Mouse (Mus musculus): Measurements from ENCODE around the gene Znrf2. TPM values are rescaled to one million over a fixed set of nuclear protein-coding genes. Genes with fewer than 3 reads are reported as not detected.
"Not testable (repeated sequence)": the region's sequence is repeated elsewhere in the genome, so short reads cannot be mapped to it uniquely, and the experiment has no call there.

The Znrf2 gene
- polyA plus RNA-seq, 1 experiment from 2014 or later, result 19.5 TPM

- H3K27ac ChIP-seq (ENCODE audit: low read length), result peak overlapping the region; percentile 97
- H3K9ac ChIP-seq (replicated peaks; ENCODE audit: low read depth, low read length), result peak overlapping the region; percentile 89
- H3K36me3 ChIP-seq (ENCODE audit: control insufficient read depth, insufficient read depth), result no peaks in the 10 kb centered on the region
- peak overlapping the region; percentile 64 for H3K4me2 ChIP-seq (ENCODE audit: low read length)
- under 1% methylated on average over 29 of the region's 39 CpGs for WGBS
- no peaks in the 10 kb centered on the region for H3K27me3 ChIP-seq (replicated peaks; ENCODE audit: control insufficient read depth, insufficient read depth, low read length)
- peak overlapping the region; percentile 88 for H3K4me3 ChIP-seq (replicated peaks; ENCODE audit: low read length)
- peaks cover 30% of the 10 kb centered on the region for H3K4me1 ChIP-seq (replicated peaks; ENCODE audit: control insufficient read depth, insufficient read depth, low read length)
- peak; percentile 11 for ATAC-seq
- H3K9me3 ChIP-seq (ENCODE audit: control insufficient read depth, low read length), result no peaks in the 10 kb centered on the region
Observed at GRCm38 (mm10) chr6:54817266-54817767, 601 bp downstream of the Znrf2 start.

GRCm38 (mm10) chr6:54818389-54818788 is 1.7 kb downstream of the Znrf2 start:
- Histone ChIP-seq H3K4me3 (replicated peaks; ENCODE audit: low read length) (peak overlapping the region; percentile 88), H3K27ac (ENCODE audit: low read length) (no peak overlapping the region), H3K4me2 (ENCODE audit: low read length) (peak overlapping the region; percentile 64), H3K27me3 (replicated peaks; ENCODE audit: control insufficient read depth, insufficient read depth, low read length) (no peaks in the 10 kb centered on the region), H3K4me1 (replicated peaks; ENCODE audit: control insufficient read depth, insufficient read depth, low read length) (peaks cover 25% of the 10 kb centered on the region), H3K9ac (replicated peaks; ENCODE audit: low read depth, low read length) (peak overlapping the region; percentile 89; the same call in 1 of the 2 replicates), H3K36me3 (ENCODE audit: control insufficient read depth, insufficient read depth) (no peaks in the 10 kb centered on the region), H3K9me3 (ENCODE audit: control insufficient read depth, low read length) (no peaks in the 10 kb centered on the region)
- no peak for ATAC-seq
- 55% methylated on average over 2 of the region's 2 CpGs for WGBS

GRCm38 (mm10) chr6:54819272-54819671 is 2.6 kb downstream of the Znrf2 start:
- H3K4me2 ChIP-seq (ENCODE audit: low read length), result peak overlapping the region; percentile 53
- H3K9me3 ChIP-seq (ENCODE audit: control insufficient read depth, low read length), result no peaks in the 10 kb centered on the region
- H3K36me3 ChIP-seq (ENCODE audit: control insufficient read depth, insufficient read depth), result no peaks in the 10 kb centered on the region
- H3K4me1 ChIP-seq (replicated peaks; ENCODE audit: control insufficient read depth, insufficient read depth, low read length), result peaks cover 25% of the 10 kb centered on the region
- H3K27ac ChIP-seq (ENCODE audit: low read length), result no peak overlapping the region
- H3K4me3 ChIP-seq (replicated peaks; ENCODE audit: low read length), result peak overlapping the region; percentile 30
- no peaks in the 10 kb centered on the region for H3K27me3 ChIP-seq (replicated peaks; ENCODE audit: control insufficient read depth, insufficient read depth, low read length)
- ATAC-seq, result no peak
- WGBS, result 36% methylated on average over 4 of the region's 4 CpGs
- H3K9ac ChIP-seq (replicated peaks; ENCODE audit: low read depth, low read length), result no peak overlapping the region

GRCm38 (mm10) chr6:54819746-54820145 is 3.0 kb downstream of the Znrf2 start:
- WGBS, result 35% methylated on average over 3 of the region's 3 CpGs
- H3K4me1 ChIP-seq (replicated peaks; ENCODE audit: control insufficient read depth, insufficient read depth, low read length), result peaks cover 25% of the 10 kb centered on the region
- H3K27ac ChIP-seq (ENCODE audit: low read length), result no peak overlapping the region
- no peaks in the 10 kb centered on the region for H3K36me3 ChIP-seq (ENCODE audit: control insufficient read depth, insufficient read depth)
- H3K27me3 ChIP-seq (replicated peaks; ENCODE audit: control insufficient read depth, insufficient read depth, low read length), result no peaks in the 10 kb centered on the region
- peak overlapping the region; percentile 28 for H3K4me3 ChIP-seq (replicated peaks; ENCODE audit: low read length)
- no peak for ATAC-seq
- no peaks in the 10 kb centered on the region for H3K9me3 ChIP-seq (ENCODE audit: control insufficient read depth, low read length)
- peak overlapping the region; percentile 52 for H3K4me2 ChIP-seq (ENCODE audit: low read length)
- 0 out of 2 replicates have a peak overlapping the region, but pooled peaks have one; percentile 19 for H3K9ac ChIP-seq (replicated peaks; ENCODE audit: low read depth, low read length)

- H3K4me1 ChIP-seq (replicated peaks; ENCODE audit: control insufficient read depth, insufficient read depth, low read length), result peaks cover 19% of the 10 kb centered on the region
- no peak overlapping the region for H3K27ac ChIP-seq (ENCODE audit: low read length)
- WGBS, result 91% methylated on average over 4 of the region's 4 CpGs
- no peaks in the 10 kb centered on the region for H3K36me3 ChIP-seq (ENCODE audit: control insufficient read depth, insufficient read depth)
- no peak overlapping the region for H3K4me3 ChIP-seq (replicated peaks; ENCODE audit: low read length)
- no peak for ATAC-seq
- H3K27me3 ChIP-seq (replicated peaks; ENCODE audit: control insufficient read depth, insufficient read depth, low read length), result no peaks in the 10 kb centered on the region
- H3K9ac ChIP-seq (replicated peaks; ENCODE audit: low read depth, low read length), result no peak overlapping the region
- H3K9me3 ChIP-seq (ENCODE audit: control insufficient read depth, low read length), result no peaks in the 10 kb centered on the region
- no peak overlapping the region for H3K4me2 ChIP-seq (ENCODE audit: low read length)
Observed at GRCm38 (mm10) chr6:54822348-54822747, 5.6 kb downstream of the Znrf2 start.

DNA sequence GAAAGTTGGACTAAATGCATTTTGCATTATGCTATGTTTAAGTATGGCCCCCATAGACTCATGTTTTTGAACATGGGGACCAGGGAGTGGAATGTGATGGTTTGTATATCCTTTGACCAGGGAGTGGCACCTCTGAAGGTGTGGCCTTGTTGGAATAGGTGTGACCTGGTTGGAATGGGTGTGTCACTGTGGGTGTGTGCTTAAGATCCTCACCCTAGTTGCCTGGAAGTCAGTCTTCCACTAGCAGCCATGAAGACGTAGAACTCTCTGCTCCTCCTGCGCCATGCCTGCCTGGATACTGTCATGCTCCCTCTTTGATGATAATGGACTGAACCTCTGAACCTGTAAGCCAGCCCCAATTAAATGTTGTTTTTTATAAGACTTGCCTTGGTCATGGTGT is 7.8 kb downstream of the Znrf2 start:
- not testable (repeated sequence) for H3K9ac ChIP-seq (replicated peaks; ENCODE audit: low read depth, low read length); H3K27me3 ChIP-seq (replicated peaks; ENCODE audit: control insufficient read depth, insufficient read depth, low read length); H3K36me3 ChIP-seq (ENCODE audit: control insufficient read depth, insufficient read depth); ATAC-seq; H3K4me2 ChIP-seq (ENCODE audit: low read length); H3K27ac ChIP-seq (ENCODE audit: low read length); H3K9me3 ChIP-seq (ENCODE audit: control insufficient read depth, low read length); H3K4me3 ChIP-seq (replicated peaks; ENCODE audit: low read length)
- 95% methylated on average over 2 of the region's 2 CpGs for WGBS
- H3K4me1 ChIP-seq (replicated peaks; ENCODE audit: control insufficient read depth, insufficient read depth, low read length), result peaks cover 13% of the 10 kb centered on the region

DNA sequence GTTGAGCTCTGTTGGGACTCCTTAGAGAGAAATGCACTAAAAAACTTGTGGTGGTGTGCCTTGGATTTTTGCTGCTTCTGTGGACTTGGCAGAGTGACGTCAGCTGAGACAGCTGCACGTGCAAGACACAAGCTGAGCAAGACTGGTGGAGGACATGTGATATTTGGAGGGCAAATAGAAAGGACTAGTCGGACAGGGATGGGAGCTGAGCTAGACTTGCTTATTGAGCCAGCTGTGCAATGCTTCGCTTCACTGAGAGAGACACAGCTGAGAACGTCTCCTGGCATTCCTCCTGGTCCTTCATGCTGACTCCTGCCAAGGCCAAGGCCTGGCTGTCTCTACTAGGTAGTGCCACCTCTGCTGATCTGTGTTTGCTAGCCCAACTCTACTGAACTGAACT is 10.8 kb downstream of the Znrf2 start:
- Histone ChIP-seq H3K9ac (replicated peaks; ENCODE audit: low read depth, low read length) (no peak overlapping the region), H3K9me3 (ENCODE audit: control insufficient read depth, low read length) (no peaks in the 10 kb centered on the region), H3K4me3 (replicated peaks; ENCODE audit: low read length) (no peak overlapping the region), H3K27me3 (replicated peaks; ENCODE audit: control insufficient read depth, insufficient read depth, low read length) (no peaks in the 10 kb centered on the region), H3K27ac (ENCODE audit: low read length) (no peak overlapping the region), H3K36me3 (ENCODE audit: control insufficient read depth, insufficient read depth) (no peaks in the 10 kb centered on the region), H3K4me2 (ENCODE audit: low read length) (no peak overlapping the region), H3K4me1 (replicated peaks; ENCODE audit: control insufficient read depth, insufficient read depth, low read length) (peaks cover 16% of the 10 kb centered on the region)
- no peak for ATAC-seq
- WGBS, result 70% methylated on average over 5 of the region's 5 CpGs

DNA sequence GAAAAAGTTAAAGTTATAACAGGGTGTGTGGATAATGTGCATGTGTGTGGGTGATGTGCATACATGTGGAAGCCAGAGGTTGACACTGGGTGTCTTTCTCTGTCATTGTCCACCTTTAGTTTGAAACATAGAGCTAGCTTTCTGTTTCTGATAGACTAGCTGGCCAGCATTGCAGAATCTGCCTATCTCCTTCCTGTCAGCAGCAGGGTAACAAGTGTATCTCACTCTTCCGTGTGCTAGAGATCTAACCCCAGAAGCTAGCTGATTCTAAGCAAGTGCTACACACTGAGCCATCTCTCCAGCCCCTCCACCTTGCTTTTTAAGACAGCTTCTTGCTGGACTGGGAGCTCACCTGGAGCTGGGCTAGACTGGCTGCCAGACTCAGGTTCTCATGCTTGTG is 11.6 kb downstream of the Znrf2 start:
- Histone ChIP-seq H3K4me1 (replicated peaks; ENCODE audit: control insufficient read depth, insufficient read depth, low read length) (peaks cover 16% of the 10 kb centered on the region), H3K27me3 (replicated peaks; ENCODE audit: control insufficient read depth, insufficient read depth, low read length) (no peaks in the 10 kb centered on the region), H3K9ac (replicated peaks; ENCODE audit: low read depth, low read length) (no peak overlapping the region), H3K9me3 (ENCODE audit: control insufficient read depth, low read length) (no peaks in the 10 kb centered on the region), H3K36me3 (ENCODE audit: control insufficient read depth, insufficient read depth) (no peaks in the 10 kb centered on the region), H3K4me3 (replicated peaks; ENCODE audit: low read length) (no peak overlapping the region), H3K4me2 (ENCODE audit: low read length) (no peak overlapping the region), H3K27ac (ENCODE audit: low read length) (no peak overlapping the region)
- ATAC-seq, result no peak
- WGBS, result 88% methylated on average over 1 of the region's 1 CpGs

DNA sequence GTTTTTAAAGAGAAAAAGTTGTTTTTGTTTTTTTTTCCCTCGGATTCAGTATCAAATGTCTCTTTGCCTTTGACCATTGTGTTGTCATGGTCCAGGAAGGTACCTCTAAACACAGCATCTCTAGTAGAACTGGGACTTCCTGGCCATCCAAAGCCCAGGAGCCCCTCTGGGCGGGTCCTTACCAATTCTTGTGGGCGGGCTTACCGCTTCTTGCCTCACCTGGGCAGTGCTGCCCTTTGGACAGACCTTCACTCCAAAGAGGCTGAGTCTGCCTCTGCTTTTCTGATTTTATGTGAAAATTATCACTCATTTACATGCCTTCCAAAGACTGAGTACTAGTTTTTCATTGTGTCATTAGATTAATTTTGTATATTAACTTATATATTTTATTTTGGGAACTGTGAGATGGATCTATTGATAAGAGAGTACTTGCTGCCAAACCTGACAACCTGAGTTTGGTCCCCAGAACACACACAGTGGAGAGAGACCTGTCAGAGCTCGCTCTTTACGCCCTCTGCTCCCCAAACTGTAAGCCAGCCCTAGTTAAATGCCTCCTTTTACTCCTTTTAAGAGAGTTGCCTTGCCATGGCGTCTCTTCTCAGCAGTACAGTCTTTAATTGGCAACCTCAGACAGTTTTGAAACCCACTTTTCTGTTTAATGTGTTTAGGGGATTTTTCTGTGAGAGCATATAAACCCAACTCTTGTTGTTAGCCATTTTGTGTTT is 13.5 kb downstream of the Znrf2 start:
- no peaks in the 10 kb centered on the region for H3K27me3 ChIP-seq (replicated peaks; ENCODE audit: control insufficient read depth, insufficient read depth, low read length)
- H3K36me3 ChIP-seq (ENCODE audit: control insufficient read depth, insufficient read depth), result no peaks in the 10 kb centered on the region
- 71% methylated on average over 7 of the region's 7 CpGs for WGBS
- H3K27ac ChIP-seq (ENCODE audit: low read length), result no peak overlapping the region
- no peaks in the 10 kb centered on the region for H3K9me3 ChIP-seq (ENCODE audit: control insufficient read depth, low read length)
- H3K4me1 ChIP-seq (replicated peaks; ENCODE audit: control insufficient read depth, insufficient read depth, low read length), result peaks cover 16% of the 10 kb centered on the region
- no peak overlapping the region for H3K4me3 ChIP-seq (replicated peaks; ENCODE audit: low read length)
- no peak overlapping the region for H3K4me2 ChIP-seq (ENCODE audit: low read length)
- no peak overlapping the region for H3K9ac ChIP-seq (replicated peaks; ENCODE audit: low read depth, low read length)
- no peak for ATAC-seq
